Mouse (Mus musculus) urinary bladder, postnatal 36 days (tissue): ENCODE data around the gene Ssbp4.

Experiments used
- DNase-seq, 2 experiments: peaks; one replicate each; pipeline ENCODE4 v3.0.0; 2022; ENCODE audit warnings: low spot score in 2 of 2, mixed read lengths in 1 of 2

Gene Ssbp4

DNA sequence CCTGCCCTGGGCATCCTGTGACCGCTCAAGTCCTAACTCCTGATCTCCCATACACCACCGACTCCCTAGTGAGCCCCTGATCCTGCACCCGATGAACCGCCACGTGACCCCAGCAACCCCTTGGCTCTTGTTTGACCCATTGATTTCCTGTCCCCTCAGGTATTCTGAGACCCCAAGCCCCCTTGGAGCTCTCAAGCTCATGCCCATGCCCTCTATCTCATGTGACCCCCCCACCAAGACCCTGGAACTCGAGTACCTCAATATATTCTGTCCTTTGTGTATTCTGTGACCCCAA lies 1.1 kb downstream of the Ssbp4 start:
- DNase-seq, result no peak

DNA sequence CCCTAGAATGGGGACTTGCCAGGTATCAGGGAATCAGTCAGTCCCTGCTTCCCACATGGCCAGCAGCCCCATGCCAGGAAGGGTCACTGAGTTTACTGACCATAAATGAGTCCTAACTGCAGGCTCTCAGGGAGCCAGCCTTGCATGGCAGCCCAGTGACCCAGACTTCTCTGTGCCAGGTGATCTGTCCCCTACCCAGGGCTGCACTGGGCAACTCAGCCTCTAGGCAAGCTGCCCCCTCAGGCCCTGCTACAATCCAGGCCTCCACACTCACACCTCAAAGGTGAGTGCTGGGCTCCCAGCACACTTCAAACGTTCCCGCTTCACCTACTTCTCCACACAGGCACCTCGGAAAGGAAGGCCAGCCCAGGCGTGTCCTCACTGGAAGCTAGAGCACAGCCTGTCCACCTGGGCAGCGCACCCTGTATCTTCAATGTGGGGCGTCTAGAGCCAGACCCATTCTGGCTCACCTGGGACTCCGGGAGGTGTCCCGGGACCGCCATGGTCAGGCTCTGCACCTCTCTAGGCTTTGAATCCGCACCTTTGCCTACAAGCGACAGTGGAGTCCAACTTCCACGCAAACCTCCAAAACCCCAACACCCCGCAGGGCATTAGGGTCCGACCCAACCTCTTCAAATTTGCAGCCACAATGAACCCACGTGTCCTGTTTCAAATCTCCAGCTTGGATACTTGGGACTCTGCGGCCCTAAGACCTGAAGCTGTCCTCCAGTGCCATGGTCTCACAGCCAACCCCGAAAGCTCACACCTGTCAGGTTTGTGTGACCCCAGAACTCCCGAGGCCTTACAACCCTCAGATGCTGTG lies 1.7 kb downstream of the Ssbp4 start:
- DNase-seq, result no peak

DNA sequence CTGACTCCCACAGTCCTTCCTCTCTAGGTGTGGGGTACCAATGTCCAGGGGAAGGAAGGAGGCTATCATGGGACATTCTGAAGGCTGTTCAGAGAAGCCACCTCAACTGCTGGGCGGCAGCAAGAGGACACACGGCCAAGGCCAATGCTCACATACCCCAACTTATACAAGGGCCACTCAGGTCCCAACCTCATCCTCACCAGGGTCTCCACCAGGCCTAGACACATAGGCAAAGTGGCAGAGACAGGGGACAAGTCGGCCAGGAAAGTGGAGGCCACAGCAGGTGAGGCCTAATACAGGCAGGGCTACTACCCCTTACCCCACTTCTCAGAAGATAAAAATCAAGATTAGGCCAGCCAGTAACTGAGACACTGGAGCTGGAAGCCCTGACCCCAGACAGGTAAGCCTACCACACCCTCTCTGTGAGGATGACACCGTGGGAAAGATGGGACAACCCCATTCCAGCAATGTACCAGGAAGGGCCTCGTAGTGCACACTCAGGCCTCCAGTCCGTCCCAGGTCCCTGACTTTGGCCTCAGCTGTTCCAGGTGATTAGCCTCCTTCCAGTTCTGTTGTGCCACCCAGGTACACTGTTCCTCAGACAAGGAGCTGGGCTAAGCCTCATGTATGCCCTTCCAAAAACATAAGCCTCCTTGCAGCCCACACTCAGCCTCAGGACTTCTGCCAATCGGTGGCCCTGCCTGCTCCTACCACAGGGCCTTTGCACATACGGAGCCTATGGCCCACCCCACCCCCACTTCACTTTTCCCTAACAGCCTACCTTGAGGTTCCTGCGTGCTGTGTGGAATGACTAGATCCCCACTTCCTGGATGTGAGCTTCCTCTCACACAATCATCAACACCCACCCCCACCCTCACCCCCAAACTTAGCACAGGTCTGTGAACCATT lies 2.5 kb downstream of the Ssbp4 start:
- DNase-seq, result no peak

DNA sequence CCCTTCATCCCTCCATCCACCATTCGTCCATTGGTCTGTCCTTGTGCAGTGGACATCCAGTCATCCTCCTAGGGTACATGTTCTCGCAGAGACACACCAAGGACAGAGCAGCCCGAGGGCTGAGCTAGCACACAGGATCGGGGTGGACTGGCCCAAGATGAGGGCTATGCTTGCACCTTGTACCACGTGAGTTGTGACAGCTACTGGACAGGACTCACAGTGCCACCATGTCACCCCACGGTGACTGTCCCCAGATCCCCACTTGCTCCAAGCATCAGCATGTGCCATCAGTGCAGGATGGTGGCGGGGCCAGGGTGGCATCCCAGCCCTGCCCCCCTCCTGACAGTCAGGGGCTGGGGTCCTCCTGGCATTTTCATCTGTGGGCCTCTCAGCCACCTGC lies 4.1 kb downstream of the Ssbp4 start:
- DNase-seq, result no peak

DNA sequence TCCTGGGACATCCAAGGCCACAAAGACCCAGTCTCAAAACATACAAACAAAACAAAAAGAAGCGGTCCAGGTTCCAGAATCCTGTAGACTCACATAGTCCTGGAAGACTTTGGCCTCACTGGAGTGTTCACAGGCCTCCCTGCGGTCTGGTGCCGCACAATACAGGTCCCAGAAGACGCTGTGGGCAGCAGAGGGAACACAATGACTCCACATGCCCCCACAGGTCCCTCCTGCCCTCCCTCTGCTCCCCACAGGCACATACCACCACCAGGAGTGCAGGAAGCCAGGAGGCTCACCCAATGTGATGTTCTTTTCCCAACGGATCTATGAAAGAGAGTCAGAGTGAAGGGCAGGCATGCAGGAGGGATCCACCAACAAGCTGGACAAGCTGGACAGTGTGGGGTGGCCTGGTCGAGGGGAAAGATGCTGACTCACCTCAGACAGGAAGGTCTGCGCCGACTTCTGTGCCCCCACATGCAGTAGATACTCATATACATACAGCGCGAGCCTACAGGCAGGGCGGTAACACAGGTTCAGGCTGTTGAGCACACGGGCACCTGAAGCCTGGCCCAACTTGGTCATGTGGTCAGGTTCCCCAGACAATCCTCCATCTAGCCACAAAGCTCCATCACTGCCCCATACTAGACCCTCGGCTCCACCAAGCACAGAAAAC lies 6.4 kb downstream of the Ssbp4 start:
- DNase-seq, result no peak

DNA sequence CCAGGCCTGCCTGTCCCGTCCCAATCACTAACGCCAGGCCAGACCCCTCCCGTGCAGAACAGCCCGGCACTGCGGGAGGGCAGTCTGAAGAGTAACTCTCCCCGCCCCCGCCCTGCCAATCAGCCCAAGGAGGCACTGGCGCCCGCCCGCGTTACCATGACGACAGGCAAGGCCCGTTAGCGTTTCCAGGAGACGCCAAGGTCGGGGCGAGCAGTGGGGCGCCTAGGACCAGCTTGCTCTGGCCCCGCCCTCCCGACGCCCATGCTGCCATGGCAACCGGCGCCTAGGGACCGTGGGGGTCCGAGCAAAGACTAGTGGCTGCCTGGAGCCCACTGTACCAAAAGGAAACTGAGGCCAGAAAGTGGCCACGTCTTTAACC lies 7.4 kb downstream of the Ssbp4 start:
- DNase-seq, result peak in 1 of 2 experiments; percentile 65

DNA sequence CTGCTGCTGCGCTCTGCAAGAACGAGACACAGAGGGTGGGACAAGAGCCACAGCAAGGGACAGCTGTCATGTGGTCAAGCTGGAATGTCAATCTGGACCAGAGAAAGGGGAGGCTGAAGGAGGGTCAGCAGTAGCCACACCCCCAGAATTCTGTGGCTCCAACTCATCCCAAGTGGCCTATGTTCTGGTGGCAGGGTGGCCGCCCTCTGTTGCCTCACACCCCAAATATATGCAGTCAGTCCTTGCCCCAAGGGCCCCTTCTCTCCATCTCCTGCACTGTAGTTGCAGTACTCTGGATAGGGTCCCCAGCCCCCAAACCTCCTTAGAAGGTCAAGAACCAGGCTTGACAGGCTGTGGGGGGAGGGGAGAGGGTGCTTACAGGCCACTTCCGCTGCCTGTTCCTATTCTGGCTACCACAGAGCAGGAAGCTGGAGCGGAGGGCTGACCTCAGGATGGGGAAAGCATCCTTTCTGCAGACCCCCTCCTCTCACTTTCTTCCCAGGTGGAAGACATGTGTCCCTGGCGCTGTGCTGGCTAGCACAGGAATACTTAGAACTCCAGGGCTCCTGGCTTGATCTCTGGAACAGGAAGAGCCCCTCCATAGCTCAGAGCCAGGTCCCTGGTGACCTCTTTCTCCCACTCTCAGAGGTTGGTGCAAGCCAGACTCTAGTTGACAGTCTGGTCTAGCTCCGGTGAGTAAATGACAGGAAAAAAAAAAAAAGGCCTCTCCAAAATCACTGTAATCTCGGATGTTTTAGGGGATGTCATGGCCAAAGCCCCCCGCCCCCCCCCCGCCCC lies 8.0 kb downstream of the Ssbp4 start:
- no peak for DNase-seq

DNA sequence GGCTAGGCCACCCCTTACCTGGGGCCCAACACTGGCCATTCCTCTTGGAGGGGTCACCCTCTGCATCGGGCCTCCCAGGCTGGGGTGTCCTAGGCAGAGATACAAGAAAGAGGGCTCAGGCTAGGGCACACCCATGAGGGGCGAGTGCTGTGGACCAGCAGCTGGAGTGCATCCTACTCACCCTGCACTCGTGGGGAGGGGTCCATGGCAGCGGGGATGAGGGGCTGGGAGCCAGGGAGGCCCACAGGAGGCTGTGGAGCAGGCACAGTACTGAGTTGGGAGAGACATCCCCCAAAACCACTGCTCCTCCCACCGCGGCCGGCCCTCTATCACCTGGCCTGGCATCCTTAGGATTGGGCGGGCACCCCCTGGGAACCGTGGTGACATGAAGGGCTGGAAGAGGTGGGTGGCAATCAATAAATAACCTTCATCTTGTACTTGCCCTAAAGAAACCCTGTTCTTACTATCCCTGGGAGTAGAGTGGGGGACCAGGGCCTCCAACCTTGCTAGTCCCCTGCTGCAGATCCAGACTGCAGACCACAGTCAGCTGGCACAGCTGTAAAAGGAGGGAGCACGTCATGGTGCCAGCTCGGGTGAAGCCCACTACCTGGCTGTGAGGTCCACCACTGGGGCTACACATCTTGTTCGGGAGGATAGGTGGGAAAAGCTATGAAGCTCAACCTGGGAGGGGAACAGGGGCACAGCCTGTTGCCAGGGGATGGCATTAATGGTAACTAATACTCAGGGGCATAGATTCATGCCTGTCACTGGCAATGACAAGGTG lies 9.0 kb downstream of the Ssbp4 start:
- DNase-seq, result no peak

DNA sequence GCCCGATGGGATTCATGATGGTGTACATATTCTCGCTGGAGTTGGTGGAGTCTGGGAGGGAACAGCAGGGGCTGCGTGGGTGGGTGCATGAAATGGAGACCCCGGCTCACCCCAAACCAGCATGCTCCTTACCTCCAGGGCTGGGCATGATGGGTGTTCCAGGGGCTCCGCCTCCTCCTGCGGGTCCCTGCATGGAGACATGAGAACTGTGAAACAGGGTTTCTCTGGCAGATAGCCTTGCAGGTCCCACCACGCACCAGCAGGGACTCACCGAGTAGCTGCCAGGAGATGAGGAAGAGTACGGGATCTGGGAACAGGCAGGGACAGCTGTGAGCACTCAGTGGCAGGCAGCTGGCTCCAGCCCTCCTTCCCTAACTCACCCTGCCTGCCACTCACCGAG lies 9.9 kb downstream of the Ssbp4 start:
- DNase-seq, result no peak

DNA sequence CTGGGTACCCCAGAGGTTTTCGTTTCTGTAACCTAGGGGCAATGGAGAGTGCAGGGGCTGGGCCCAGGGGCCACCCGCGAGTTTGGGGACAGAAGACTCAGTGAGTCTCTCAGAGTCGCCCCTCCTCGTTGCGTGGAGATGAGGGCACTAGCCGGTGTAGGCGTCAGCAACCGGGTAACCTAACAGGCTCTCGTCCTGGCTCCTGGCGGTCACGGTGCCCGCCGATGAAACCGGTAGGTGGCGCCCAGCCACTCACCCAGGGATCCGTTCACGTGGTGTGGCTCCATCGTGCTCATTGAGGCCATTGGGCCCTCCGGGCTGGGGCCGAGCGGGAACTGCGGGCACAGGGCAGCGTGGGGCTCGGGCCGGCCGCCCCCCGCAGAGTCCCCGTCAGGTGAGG lies 10.4 kb downstream of the Ssbp4 start:
- DNase-seq, result peak; percentile 73 to 81

DNA sequence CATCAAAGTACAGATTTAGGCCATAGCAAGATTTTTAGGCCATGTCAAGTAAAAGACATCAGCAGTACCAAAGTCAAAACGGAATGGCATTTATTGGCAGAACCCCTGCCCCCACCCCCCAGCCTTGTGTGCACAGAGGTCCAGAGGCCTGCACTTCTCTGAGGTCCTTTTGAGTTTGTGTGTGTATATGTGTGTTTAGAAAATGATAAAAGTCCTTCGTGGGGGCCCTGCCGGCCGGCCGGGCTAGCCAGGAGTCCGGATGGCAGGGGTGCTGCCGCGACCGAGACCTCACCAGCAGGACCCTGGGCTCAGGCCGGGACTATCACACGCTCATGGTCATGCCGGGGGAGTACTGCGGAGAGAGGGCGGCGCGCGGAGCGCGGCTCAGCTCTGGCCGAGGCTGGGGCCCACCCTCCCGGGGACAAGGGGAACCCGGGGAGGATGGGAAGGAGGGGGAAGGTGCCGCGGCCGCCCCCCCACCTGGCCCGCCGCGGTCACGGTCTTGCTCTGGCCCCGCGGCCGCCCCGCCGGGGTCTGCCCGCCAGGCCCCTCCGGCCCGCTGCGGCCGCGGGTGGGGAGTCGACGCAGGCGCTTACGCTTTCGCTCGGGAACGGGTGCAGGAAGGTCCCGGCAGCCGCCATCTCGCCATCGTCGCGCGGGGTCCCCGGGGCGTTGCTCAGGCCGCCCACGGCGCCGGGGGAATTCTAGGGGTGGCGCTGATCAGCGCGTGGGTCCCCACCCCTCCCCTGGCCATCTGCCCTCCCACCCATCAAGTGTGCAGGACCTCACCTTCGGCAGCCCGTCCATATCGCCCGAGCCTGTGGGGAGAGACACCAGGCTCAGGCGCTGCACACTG lies 11.0 kb downstream of the Ssbp4 start:
- DNase-seq, result no peak

DNA sequence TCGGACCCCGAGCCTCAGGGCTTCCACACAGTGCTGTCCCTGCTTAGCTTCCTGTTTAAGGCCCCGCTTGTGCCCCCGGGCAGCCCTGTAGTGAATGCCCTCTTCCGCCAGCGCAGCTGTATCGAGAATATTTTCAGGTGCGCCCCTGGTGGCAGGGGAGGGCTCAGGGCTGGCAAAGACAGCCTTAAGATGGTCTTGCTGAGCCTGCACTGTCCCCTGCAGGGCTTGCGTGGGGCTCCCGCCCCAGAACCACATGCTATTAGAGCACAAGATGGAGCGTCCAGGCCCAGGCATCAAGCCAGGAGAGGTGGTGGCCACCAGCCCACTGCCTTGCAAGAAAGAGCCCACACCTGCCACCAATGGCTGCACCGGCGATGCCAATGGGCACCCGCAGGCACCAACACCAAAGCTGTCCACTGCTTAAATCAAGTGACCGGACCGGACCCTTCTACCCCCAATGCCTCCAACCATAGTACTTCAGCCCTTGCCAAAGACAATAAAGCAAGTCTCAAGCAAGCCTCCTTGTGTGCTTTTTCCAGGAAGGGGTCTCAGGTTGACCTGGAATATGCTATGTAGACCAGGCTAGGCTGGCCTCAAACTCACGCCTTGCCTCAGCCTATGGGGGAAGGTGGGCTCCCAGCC lies 11.8 kb downstream of the Ssbp4 start:
- no peak for DNase-seq

DNA sequence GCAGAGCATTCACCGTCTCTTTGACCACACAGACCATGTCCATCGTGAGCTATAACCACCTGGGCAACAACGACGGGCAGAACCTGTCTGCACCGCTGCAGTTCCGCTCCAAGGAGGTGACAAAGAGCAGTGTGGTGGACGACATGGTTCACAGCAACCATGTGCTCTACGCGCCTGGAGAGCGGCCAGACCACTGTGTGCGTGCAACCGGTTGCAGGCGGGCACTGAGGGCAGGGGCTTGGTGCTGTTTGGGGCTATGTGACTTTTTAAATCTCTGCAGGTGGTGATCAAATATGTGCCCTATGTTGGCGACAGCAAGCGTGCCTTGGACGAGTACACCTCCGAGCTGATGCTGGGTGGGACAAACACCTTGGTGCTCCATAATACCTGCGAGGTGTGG lies 12.5 kb downstream of the Ssbp4 start:
- DNase-seq, result no peak

DNA sequence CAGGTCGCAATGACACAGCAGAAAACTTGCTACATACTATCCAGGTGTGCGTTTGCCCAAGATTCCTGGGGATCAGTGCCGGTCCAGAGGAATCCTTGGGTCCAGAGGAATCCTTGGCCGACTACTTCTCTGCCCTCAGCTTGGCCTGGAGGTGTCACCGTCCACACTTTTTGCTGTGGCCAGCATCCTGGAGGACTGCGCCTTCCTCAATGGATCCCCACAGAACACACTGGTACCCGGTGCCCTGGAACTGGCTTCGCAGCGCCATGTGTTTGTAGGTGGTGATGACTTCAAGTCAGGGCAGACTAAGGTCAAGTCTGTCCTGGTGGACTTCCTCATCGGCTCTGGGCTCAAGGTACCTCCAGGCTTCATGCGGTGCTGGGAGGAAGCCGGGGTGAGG lies 12.9 kb downstream of the Ssbp4 start:
- DNase-seq, result no peak

DNA sequence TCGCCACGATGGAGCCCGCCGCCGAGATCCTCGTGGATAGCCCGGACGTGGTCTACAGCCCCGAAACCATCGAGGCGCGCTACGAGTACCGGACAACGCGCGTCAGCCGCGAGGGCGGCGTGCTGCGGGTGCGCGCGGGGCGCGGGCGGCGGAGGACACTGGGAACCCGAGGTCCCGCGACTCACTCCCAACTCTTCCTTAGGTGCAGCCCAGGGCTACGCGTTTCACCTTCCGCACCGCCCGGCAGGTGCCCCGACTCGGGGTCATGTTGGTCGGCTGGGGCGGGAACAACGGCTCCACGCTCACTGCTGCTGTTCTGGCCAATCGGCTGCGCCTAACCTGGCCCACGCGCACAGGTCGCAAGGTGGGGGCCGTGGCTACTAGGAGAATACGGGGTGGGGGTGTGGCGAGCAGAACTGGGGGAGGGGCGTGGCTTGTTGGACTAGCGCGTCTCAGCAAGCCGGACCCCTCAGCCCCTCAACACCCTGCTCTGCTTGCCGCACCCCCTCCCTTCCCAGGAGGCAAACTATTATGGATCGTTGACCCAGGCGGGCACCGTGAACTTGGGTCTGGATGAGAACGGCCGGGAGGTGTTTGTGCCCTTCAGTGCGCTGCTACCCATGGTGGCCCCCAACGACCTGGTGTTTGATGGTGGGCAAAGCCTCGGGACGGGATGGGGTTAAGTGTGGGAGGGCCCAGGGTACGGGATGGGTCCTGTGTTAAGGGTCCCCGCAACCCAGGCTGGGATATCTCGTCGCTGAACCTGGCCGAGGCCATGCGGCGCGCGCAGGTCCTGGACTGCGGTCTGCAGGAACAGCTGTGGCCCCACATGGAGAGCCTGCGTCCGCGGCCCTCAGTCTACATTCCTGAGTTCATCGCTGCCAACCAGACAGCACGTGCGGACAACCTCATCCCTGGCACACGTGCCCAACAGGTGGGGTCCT lies 13.8 kb downstream of the Ssbp4 start:
- no peak for DNase-seq

DNA sequence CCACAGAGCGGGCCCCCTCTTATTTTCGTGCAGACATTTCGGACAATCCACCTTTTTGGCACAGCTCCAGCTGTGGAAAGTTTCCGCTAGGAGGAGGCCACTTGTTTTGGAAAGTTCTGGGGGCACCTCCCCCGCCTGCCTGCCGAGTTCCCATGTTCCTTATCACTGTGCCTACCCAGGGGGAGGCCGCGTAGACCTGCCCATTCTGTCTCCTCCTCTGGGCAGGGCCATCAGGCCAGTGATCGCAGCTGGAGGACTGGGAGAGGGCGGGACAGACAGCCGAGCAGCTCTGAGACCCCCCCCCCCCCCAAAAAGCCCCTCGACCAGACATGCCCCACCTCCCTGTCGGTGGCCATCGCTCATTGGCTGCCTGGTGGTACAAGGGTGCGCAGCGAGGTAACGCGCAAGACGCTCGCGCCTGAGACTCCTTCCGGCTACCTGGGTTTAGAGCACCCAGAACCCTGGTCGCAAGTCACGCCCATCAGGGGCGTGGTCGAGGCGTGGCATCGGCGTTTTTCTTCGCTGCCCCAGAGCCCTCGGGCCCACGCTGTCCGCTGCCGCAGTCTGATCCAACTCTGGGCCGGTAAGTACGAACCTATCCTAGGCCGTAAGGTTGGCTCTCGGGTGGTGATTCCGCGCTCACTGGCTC lies 14.6 kb downstream of the Ssbp4 start, which contains the start of gene Isyna1:
Gene Isyna1, plus strand, starts transcription at position 413 of the 649 bp plus-strand sequence.
- peak; percentile 80 to 88 for DNase-seq

DNA sequence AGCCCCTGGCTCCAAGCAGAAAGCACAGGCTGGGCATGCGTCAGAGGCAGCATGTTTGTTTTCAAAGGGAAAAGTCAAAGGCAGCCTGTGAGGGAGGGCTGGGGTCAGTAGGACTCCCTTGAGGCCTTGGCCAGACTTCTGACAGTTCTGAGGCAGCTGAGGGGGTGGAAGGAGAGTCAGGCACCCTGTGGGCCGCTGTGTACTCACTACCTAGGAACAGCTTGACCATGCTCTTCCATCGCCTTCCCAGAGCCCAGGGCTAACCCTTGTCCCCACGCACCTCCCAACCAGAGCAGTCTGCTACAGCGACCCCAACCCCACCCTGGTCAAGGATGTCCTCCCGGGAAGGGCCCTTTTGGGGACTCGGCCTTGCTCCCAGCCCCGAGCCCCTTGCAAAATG lies 15.5 kb downstream of the Ssbp4 start:
- no peak for DNase-seq

DNA sequence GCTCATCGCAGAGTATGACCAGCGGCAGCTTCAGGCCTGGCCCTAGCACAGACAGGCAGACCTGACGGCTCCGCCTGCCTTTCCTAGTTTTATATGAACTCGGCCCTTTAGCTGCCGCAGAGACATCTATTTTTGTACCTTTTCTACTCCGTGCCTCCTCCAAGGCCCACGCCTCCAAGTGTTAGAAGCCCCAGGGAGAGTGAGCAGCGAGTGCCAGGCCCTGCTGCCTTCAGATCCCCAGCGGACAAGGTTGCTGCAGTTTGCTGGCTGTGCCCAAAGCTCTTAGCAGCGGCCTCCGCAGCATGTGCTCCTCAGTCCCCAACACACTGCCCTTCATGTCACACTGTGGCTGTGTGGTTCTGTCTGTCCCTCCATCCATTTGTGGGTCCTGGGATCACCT lies 17.1 kb downstream of the Ssbp4 start:
- DNase-seq, result no peak
